Mouse (Mus musculus): ENCODE results near the gene Arih2. TPM values are rescaled to one million over a fixed set of nuclear protein-coding genes. Genes with fewer than 3 reads are reported as not detected.
"Not testable (repeated sequence)": the region's sequence is repeated elsewhere in the genome, so short reads cannot be mapped to it uniquely, and the experiment has no call there.

Arih2 gene
- polyA plus RNA-seq, 1 experiment from 2014 or later, result 46.6 TPM

- no peak overlapping the region for H3K4me3 ChIP-seq
- no peak overlapping the region for H3K27ac ChIP-seq
- no peak for ATAC-seq (ENCODE audit: borderline replicate concordance, extremely low read depth, low FRiP score, low TSS enrichment)
- H3K9me3 ChIP-seq, result no peaks in the 10 kb centered on the region
- no peak overlapping the region for H3K9ac ChIP-seq
- no peaks in the 10 kb centered on the region for H3K4me1 ChIP-seq
- 89% methylated on average over 2 of the region's 2 CpGs for WGBS
- H3K36me3 ChIP-seq, result peaks cover 26% of the 10 kb centered on the region
- no peaks in the 10 kb centered on the region for H3K27me3 ChIP-seq
- H3K4me2 ChIP-seq, result no peak overlapping the region
Observed at GRCm38 (mm10) chr9:108639825-108640224, 9.4 kb downstream of the Arih2 start.

DNA sequence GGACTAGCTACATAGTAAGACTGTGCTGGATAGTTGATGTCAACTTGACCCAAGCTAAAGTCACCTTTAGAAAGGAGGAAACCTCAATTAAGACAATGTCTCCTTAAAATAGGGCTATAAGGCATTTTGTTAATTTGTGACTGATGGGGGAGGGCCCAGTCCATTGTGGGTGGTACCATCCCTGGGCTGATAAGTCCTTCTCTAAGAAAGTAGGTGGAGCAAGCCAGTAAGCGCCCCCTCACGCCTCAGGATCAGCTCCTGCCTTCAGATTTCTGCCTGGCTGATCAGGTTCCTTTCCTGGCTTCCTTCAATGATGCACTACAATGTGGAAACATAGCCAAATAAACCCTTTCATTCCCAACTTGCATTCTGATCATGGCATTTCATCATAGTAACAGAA, 13.8 kb downstream of the Arih2 start:
- ATAC-seq (ENCODE audit: borderline replicate concordance, extremely low read depth, low FRiP score, low TSS enrichment), result no peak
- H3K4me2 ChIP-seq, result no peak overlapping the region
- no peaks in the 10 kb centered on the region for H3K4me1 ChIP-seq
- H3K4me3 ChIP-seq, result no peak overlapping the region
- no peaks in the 10 kb centered on the region for H3K27me3 ChIP-seq
- H3K9me3 ChIP-seq, result no peaks in the 10 kb centered on the region
- peaks cover 16% of the 10 kb centered on the region for H3K36me3 ChIP-seq
- 77% methylated on average over 2 of the region's 2 CpGs for WGBS
- no peak overlapping the region for H3K9ac ChIP-seq
- no peak overlapping the region for H3K27ac ChIP-seq

GRCm38 (mm10) chr9:108633846-108634245, 15.3 kb downstream of the Arih2 start:
- H3K9ac ChIP-seq, result no peak overlapping the region
- WGBS, result 77% methylated on average over 2 of the region's 2 CpGs
- H3K4me1 ChIP-seq, result no peaks in the 10 kb centered on the region
- peaks cover 9% of the 10 kb centered on the region for H3K36me3 ChIP-seq
- ATAC-seq (ENCODE audit: borderline replicate concordance, extremely low read depth, low FRiP score, low TSS enrichment), result no peak
- no peak overlapping the region for H3K4me2 ChIP-seq
- H3K27me3 ChIP-seq, result no peaks in the 10 kb centered on the region
- H3K27ac ChIP-seq, result no peak overlapping the region
- no peaks in the 10 kb centered on the region for H3K9me3 ChIP-seq
- H3K4me3 ChIP-seq, result no peak overlapping the region

DNA sequence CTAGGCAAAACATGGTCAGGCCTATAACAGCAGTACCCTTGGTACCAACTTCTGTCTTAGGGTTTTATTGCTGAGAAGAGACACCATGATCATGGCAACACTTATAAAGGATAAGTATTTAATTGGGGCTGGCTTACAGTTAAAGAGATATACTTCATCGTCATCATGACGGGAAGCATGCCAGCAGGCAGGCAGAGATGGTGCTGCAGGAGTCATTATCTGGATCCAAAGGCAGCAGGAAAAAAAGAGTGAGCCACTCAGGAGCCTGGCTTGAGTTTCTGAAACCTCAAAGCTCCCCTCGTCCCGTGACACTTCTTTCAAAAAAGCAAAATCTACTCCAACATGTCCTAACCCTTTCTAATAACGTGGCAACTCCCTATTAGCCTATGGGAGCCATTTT, 16.8 kb downstream of the Arih2 start:
- Histone ChIP-seq H3K27ac (no peak overlapping the region), H3K4me1 (no peaks in the 10 kb centered on the region), H3K9ac (no peak overlapping the region), H3K36me3 (peaks cover 9% of the 10 kb centered on the region), H3K4me2 (no peak overlapping the region), H3K27me3 (no peaks in the 10 kb centered on the region), H3K4me3 (no peak overlapping the region), H3K9me3 (no peaks in the 10 kb centered on the region)
- ATAC-seq (ENCODE audit: borderline replicate concordance, extremely low read depth, low FRiP score, low TSS enrichment), result no peak
- 77% methylated on average over 5 of the region's 5 CpGs for WGBS

DNA sequence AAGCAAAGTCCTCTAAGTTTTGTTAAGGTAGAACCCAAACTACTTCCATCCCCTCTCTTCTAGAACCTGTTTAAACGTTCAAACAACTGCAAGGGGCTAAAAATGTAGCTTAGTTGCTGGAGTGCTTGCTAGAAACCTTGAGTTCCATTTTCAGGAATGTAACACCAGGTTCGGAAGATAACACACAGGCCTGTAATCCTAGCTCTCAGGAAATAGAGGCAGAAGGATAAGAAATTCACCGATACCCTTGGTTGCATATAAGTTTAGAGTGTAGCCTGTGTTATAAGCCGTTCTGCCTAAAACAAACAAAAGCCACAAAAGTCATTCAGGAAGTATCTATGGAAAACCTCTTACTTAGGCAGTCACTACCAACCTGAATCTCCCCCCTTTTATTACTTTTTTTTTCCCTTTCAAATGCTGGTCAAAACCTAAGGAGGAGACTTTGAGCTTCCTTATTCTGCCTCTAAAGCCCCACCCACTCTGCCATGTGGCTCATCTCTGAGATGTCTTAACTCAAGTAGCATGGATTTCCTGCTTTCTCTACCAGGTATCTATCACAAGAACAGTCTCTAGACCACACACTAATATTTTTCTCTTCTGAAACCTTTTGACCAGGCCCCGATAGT, 17.4 kb downstream of the Arih2 start:
- Histone ChIP-seq H3K36me3 (peaks cover 9% of the 10 kb centered on the region), H3K4me2 (no peak overlapping the region), H3K4me3 (no peak overlapping the region), H3K9me3 (no peaks in the 10 kb centered on the region), H3K27ac (no peak overlapping the region), H3K9ac (no peak overlapping the region), H3K4me1 (0 out of 2 replicates have a peak, but pooled peaks cover 1% of the 10 kb centered on the region), H3K27me3 (no peaks in the 10 kb centered on the region)
- ATAC-seq (ENCODE audit: borderline replicate concordance, extremely low read depth, low FRiP score, low TSS enrichment), result no peak
- 70% methylated on average over 5 of the region's 5 CpGs for WGBS

DNA sequence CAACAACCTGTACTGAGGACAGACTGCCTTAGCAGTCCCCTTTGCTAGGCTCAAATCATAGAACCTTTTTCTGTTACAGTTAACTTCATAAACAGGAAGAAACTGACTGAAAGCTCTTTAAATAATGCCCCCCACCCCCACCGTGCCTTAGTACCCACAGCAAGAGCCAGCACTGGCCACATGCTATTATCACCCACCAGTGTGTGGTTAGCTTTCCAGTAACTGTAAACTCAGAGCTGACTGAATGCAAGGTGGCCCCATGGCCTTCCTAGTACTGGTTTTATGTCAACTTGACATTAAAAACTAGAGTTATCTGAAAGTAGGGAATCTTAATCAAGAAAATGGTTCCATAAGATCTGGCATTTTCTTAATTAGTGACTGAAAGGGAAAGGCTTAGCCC, 18.5 kb downstream of the Arih2 start:
- H3K9me3 ChIP-seq, result no peaks in the 10 kb centered on the region
- no peak overlapping the region for H3K4me3 ChIP-seq
- no peak overlapping the region for H3K9ac ChIP-seq
- H3K27me3 ChIP-seq, result no peaks in the 10 kb centered on the region
- WGBS, result 66% methylated on average over 1 of the region's 1 CpGs
- 0 out of 2 replicates have a peak, but pooled peaks cover 4% of the 10 kb centered on the region for H3K4me1 ChIP-seq
- H3K27ac ChIP-seq, result no peak overlapping the region
- no peak for ATAC-seq (ENCODE audit: borderline replicate concordance, extremely low read depth, low FRiP score, low TSS enrichment)
- H3K36me3 ChIP-seq, result peaks cover 9% of the 10 kb centered on the region
- H3K4me2 ChIP-seq, result no peak overlapping the region

- Histone ChIP-seq H3K36me3 (peaks cover 8% of the 10 kb centered on the region), H3K9ac (no peak overlapping the region), H3K27ac (no peak overlapping the region), H3K4me1 (0 out of 2 replicates have a peak, but pooled peaks cover 4% of the 10 kb centered on the region), H3K27me3 (no peaks in the 10 kb centered on the region), H3K9me3 (no peaks in the 10 kb centered on the region), H3K4me2 (no peak overlapping the region), H3K4me3 (no peak overlapping the region)
- no peak for ATAC-seq (ENCODE audit: borderline replicate concordance, extremely low read depth, low FRiP score, low TSS enrichment)
- 74% methylated on average over 4 of the region's 4 CpGs for WGBS
Observed at GRCm38 (mm10) chr9:108628141-108628540, 21.0 kb downstream of the Arih2 start.

DNA sequence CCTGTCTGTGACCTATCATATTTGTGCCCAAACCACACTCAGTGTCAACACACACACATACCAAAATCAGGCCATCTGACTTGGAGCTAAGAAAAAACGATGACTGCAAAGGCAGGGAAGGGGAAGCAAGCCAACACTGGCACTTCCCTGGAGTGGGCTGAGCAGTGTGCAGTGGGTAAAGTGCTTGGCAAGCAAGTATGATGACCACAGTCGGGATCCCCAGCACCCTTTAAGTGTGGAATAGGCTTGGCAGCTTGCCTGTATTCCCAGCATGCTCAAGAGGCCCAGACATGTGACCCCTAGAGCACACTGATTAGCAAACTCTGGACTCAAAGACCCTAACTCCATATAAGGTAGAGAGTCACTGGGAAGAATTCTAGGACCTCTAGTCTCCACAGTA, 22.7 kb downstream of the Arih2 start:
- Histone ChIP-seq H3K36me3 (peaks cover 8% of the 10 kb centered on the region), H3K4me3 (no peak overlapping the region), H3K27ac (0 out of 2 replicates have a peak overlapping the region, but pooled peaks have one; percentile 25), H3K4me2 (no peak overlapping the region), H3K27me3 (no peaks in the 10 kb centered on the region), H3K9ac (no peak overlapping the region), H3K4me1 (0 out of 2 replicates have a peak, but pooled peaks cover 4% of the 10 kb centered on the region), H3K9me3 (no peaks in the 10 kb centered on the region)
- 26% methylated on average over 2 of the region's 2 CpGs for WGBS
- ATAC-seq (ENCODE audit: borderline replicate concordance, extremely low read depth, low FRiP score, low TSS enrichment), result peak; percentile 73; the same call in 1 of the 2 replicates

GRCm38 (mm10) chr9:108617301-108617700, 31.9 kb downstream of the Arih2 start:
- no peak for ATAC-seq (ENCODE audit: borderline replicate concordance, extremely low read depth, low FRiP score, low TSS enrichment)
- Histone ChIP-seq H3K4me3 (no peak overlapping the region), H3K36me3 (peaks cover 56% of the 10 kb centered on the region), H3K4me1 (no peaks in the 10 kb centered on the region), H3K9me3 (no peaks in the 10 kb centered on the region), H3K27me3 (no peaks in the 10 kb centered on the region), H3K4me2 (no peak overlapping the region), H3K27ac (no peak overlapping the region), H3K9ac (no peak overlapping the region)
- 89% methylated on average over 1 of the region's 1 CpGs for WGBS

DNA sequence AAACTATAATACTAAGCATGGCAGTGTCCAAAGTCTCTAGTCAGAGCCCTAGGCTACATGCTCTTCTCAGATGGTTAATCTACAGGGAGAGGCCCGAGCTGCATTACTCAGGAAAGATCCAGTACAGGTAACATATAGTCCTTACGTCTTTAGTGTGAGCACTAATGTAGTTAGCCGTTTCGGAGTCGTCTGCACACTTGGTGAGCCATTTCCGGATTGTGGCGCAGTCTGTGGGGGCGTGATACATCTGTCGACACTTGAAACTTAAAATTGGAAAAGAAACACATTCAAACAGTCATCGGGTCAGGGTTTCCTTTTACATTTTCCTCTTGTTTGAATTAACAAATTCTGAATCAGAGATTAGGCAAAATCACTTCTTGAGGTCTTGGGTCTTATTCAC, 37.7 kb downstream of the Arih2 start:
- peaks cover 93% of the 10 kb centered on the region for H3K36me3 ChIP-seq
- H3K27ac ChIP-seq, result no peak overlapping the region
- ATAC-seq (ENCODE audit: borderline replicate concordance, extremely low read depth, low FRiP score, low TSS enrichment), result no peak
- no peaks in the 10 kb centered on the region for H3K27me3 ChIP-seq
- WGBS, result 93% methylated on average over 10 of the region's 10 CpGs
- H3K4me2 ChIP-seq, result no peak overlapping the region
- no peak overlapping the region for H3K9ac ChIP-seq
- no peaks in the 10 kb centered on the region for H3K9me3 ChIP-seq
- no peaks in the 10 kb centered on the region for H3K4me1 ChIP-seq
- H3K4me3 ChIP-seq, result no peak overlapping the region

DNA sequence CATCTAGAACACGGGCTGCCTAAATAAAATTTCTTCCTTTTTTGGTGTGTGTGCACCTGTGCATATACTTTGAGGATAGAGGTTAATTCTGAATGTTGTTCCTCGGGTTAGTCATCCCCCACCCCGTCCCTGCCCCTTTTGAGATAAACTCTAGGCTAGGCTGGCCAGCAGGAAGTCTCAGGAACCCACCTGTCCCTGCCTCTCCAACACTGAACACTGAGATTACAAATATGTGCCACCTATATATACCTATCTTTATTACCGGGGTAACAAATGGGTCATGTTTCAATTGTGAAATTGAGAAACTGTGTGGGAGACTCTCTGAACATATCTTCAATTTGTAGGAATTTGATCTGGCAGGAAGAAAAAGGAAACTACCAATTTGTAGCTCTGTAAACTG, 40.3 kb downstream of the Arih2 start:
- no peak overlapping the region for H3K4me2 ChIP-seq
- ATAC-seq (ENCODE audit: borderline replicate concordance, extremely low read depth, low FRiP score, low TSS enrichment), result no peak
- H3K27me3 ChIP-seq, result no peaks in the 10 kb centered on the region
- no peak overlapping the region for H3K4me3 ChIP-seq
- H3K9me3 ChIP-seq, result no peaks in the 10 kb centered on the region
- peaks cover 94% of the 10 kb centered on the region for H3K36me3 ChIP-seq
- H3K9ac ChIP-seq, result no peak overlapping the region
- no peaks in the 10 kb centered on the region for H3K4me1 ChIP-seq
- WGBS, result 91% methylated on average over 4 of the region's 4 CpGs
- no peak overlapping the region for H3K27ac ChIP-seq

DNA sequence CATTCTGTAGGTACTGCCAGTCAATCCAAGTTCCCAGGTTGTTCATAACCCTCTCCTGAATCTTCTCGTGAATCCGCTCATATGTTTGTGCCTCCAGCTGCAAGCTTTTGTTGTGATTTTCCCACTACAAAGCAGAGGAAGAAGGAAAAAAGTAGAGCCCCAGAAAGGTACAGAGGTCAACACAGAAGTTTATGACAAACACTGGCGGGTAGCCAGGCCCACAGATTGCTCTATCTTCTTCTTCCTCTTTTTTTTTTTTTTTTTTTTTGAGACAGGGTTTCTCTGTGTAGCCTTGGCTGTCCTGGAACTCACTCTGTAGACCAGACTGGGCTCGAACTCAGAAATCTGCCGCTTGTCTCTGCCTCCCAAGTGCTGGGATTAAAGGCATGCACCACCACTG, 41.3 kb downstream of the Arih2 start:
- not testable (repeated sequence) for H3K27me3 ChIP-seq; H3K4me1 ChIP-seq; H3K9me3 ChIP-seq; H3K27ac ChIP-seq; H3K4me3 ChIP-seq; H3K9ac ChIP-seq; H3K4me2 ChIP-seq; ATAC-seq (ENCODE audit: borderline replicate concordance, extremely low read depth, low FRiP score, low TSS enrichment)
- peaks cover 92% of the 10 kb centered on the region for H3K36me3 ChIP-seq
- WGBS, result 75% methylated on average over 5 of the region's 5 CpGs

- no peak overlapping the region for H3K9ac ChIP-seq
- H3K9me3 ChIP-seq, result no peaks in the 10 kb centered on the region
- H3K4me3 ChIP-seq, result no peak overlapping the region
- H3K27me3 ChIP-seq, result no peaks in the 10 kb centered on the region
- peaks cover 5% of the 10 kb centered on the region; the same call in 1 of the 2 replicates for H3K4me1 ChIP-seq
- WGBS, result 74% methylated on average over 4 of the region's 4 CpGs
- H3K36me3 ChIP-seq, result peaks cover 40% of the 10 kb centered on the region
- no peak for ATAC-seq (ENCODE audit: borderline replicate concordance, extremely low read depth, low FRiP score, low TSS enrichment)
- H3K4me2 ChIP-seq, result no peak overlapping the region
- H3K27ac ChIP-seq, result no peak overlapping the region
Observed at GRCm38 (mm10) chr9:108601986-108602385, 47.2 kb downstream of the Arih2 start.
